Mouse (Mus musculus) adipocyte (in vitro differentiated cells): ENCODE measurements around the gene Bglap3.
A peak's percentile ranks its signal among the peaks of the same experiment; 100 is the strongest.
"Not testable (repeated sequence)": the region's sequence is repeated elsewhere in the genome, so short reads cannot be mapped to it uniquely, and the experiment has no call there.

ENCODE experiments used
- DNase-seq: peaks from one replicate; pipeline ENCODE4 v3.0.0-alpha.2; 2016; ENCODE audit warnings: low spot score

The Bglap3 gene

DNA sequence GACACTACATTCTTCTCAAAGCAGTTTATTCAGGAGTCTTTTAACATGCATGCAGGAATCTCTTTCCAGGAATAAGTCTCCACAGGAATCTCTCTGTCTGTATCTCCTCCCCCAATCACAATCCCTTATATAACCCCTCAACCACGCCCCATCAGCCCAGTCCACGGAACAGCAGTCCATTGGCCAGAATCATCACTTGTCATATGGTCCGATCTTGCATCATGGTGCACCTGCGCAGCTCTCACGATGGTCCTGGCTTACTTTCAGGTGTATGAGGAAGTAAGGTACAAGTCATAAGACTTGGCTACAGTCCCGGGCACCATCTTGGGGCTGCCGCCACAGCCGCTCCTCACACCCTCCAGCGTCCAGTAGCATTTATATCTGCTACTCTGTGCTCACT, at the start of gene Bglap3:
Gene Bglap3, minus strand, starts transcription at position 101 of the 400 bp plus-strand sequence.
- DNase-seq = not testable (repeated sequence)

DNA sequence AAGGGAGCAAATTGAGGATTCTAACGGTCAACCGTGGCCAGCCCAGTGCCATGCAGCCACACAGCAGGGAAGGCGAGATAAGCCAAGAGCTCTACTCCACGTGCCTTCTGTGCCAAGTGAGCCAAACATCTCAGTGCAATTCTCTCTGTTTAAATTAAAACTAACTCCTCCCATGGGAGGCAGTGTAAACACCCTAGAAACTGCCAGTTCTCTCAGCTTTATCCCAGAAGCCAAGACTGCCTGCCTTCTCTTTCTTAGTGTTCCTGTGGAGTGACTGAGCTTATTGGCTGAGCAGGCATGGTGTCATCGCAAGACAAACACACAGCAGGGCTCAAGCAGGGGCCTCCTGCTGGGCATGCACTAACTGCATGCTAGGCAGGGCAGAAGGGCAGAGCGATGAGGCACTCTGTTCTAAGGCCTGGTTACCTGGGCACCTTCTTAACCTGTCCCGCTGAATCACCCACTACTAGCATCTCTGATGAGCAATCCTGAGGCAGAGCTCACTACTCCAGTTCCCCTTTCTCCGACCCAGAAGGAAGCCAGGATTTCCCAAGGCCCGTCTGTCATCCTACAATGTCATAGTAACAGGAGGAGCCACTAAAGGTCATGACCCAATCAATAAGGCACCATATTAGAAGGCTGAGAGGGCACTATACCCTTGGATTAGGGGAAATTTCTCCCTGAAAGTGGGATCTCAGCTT, 49.6 kb upstream of the Bglap3 start:
- DNase-seq = peak; percentile 96

- no peak for DNase-seq
Measured at GRCm38 (mm10) chr3:88420771-88421170, 48.2 kb upstream of the Bglap3 start.

DNA sequence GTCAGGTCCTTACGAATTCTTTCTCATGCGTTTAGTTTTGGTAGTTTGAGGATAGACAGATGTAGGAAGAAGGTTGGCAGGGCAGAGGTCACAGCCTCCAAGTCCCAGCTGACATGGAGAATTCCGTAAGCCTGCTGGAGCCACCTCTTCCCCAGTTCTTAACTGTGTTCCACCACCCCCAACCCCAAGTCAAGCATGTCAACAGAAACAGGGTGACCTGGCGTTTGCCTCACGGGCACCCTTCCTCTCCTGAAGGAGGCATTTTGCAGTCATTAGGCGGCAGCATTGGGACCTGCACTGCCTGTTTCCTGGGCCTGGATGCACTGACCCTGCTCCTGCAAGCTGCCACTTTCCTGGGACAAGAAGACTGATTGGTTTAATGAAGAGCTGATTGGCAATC, 45.5 kb upstream of the Bglap3 start:
- DNase-seq = peak; percentile 89

DNA sequence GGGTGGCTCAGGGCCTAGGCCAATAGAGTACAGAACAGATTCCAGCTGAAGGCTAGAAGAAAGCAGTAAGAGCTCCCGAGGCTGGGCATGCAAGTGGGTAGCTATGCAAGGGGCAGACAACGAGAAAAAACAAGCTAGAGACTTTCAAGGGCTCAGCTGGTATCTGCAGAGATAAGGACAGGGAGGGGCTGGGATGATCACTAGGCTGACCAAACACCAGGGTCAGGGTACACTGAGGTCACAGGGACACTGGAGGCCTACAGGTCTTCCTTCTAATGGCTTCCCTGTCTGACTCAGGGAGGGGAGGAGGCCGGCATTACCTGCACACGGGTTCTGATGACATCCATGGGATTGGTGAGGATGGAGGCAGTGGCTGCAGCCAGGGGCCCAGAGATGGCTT, 43.1 kb upstream of the Bglap3 start:
- no peak for DNase-seq

- no peak for DNase-seq
Measured at GRCm38 (mm10) chr3:88412636-88413035, 40.1 kb upstream of the Bglap3 start.

DNA sequence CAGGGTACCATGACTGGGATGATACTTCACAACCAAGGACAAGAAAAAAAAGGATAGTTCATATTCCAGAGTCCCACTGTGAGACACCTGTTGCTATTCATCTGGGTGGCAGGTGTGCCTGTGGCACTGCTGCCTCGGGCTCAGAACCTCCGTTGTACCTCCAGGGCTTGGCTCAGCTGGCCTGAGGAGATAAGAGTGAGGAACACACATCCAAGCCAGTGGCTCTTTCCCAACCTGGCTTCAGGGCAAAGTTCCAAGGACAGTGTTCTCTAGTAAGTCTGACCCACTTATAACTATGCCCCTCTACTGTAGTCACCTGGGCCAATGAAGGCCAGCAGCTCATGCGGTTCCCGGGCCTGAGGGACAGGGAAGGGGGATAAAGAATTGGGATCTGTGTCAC, 39.1 kb upstream of the Bglap3 start:
- DNase-seq = no peak

DNA sequence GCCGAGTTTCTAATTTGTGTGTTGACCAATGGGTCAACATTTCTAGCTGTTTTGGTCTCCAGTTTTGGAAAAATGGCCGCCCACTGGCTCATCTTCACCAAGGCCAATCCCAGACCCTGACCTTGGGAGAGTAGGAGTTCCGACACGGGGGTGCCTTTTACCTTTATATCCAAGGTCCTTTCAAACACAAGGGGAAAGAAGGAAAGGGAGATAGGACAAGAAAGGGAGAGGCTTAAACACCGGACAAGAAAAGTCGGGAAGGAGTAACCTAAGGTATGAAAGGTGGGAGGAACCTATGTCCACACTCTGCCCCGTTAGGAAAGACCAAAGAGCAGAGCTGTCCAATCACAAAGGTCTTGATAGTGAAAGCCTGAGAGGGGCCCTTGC, 38.1 kb upstream of the Bglap3 start:
- no peak for DNase-seq

- DNase-seq = peak; percentile 90
Measured at GRCm38 (mm10) chr3:88409741-88410644, 37.5 kb upstream of the Bglap3 start, which contains the start of gene Pmf1. TSS of gene Pmf1 (minus strand) at chr3:88410331.

GRCm38 (mm10) chr3:88408953-88409352, 36.4 kb upstream of the Bglap3 start:
- DNase-seq = peak; percentile 60

DNA sequence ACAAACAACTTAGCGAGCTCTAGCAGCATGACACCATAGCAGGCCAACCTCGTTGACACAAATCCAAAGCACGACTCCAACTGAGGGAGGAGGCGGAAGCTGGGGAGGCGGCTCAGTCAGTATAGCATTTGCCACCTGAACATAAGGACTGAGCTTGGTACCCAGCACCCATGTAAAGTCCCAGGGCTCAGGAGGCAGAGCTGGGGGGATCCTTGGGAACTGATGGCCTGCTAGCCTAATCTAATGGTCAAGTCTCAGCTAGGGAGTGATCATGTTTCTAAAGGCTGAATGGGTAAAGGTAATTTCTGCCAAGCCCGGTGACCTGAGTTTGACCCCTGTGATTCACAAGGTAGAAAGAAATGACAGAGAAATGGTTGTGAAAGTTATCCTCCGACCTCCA, 35.0 kb upstream of the Bglap3 start:
- peak; percentile 8 for DNase-seq

DNA sequence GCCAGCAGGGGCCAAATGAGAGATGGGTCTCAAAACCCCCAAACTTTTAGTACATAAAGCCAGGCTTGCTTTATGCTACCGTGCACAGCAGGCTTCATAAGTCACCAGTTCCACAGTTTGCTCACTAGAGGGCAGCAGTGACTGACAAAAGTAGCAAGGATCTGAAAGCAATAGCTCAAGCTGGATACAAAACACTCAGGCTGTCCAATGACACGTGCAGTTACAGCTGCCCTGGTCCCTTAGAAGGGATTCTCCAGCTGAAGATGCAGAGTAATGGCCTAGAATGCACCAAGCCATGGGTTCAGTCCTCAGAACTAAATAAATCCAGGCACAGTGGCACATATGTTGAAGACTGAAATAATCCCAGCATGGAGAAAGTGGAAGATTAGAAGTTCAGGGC, 34.5 kb upstream of the Bglap3 start:
- DNase-seq = peak; percentile 92

GRCm38 (mm10) chr3:88403522-88404230, 31.1 kb upstream of the Bglap3 start:
- DNase-seq = no peak

DNA sequence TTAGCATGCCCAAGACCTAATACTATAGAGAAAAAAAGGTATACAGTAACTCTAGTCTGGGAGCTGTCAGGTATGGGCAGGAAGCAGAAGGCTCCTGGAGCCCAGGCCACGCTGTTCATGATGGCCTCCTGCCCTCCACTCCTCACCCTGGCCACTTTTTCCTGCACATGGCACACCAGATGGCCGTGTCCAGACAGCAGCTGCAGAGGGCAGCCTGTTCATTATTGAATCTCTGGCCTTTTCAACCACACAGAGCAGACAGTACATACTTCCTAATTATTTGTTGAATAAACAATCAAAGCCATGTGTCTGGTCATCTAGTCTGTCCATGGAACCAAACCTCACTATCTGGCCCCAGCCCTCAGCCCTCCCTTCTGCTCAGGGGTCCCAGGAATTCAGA, 26.1 kb upstream of the Bglap3 start:
- no peak for DNase-seq

- no peak for DNase-seq
Measured at GRCm38 (mm10) chr3:88395742-88396141, 23.2 kb upstream of the Bglap3 start.

DNA sequence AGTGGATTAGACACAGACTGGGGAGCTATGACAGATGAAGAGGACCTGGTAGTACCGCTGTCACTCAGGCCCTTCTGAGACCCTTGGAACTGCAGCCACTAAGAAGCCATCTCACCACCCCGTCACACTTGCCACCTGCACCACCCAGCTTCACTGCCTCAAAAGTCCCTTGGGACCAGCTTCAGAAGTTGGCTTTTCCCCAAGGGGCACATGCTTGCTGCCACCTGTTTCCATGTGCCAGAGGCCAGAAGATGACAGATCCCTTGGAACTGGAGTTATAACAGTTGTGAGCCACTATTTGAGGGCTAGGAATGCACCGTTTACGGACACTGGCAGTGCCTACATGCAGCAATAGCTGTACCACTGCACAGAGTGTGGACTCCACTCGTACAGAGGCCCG, 22.7 kb upstream of the Bglap3 start:
- DNase-seq = no peak

DNA sequence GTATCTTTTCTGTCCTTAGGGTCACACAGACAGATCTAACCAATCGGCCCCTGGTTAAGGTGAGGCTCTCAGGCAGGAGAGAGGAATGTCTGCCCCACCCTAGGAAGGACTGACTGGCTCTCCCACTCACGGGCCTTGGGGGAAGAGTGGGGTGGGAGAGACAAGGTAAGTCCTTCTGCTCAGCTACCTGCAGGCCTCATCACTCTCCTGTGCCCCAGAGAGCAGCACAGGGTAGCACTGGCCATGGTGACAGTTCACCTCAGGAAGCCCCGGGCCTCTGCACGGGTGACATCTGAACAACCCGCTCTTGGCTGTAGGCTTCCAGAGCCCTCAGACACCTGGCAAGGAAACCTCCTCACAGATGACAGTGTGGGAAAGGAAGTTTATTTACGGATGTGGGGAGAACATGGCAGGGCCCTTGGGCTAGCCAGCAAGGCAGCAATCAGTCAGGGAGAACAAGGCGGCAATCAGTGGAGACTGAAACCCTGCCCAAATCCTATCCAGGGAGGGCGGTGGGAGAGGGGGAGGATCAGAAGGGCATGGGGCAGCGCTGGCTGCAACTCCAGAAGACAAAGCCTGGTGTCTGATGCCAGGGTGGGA, 21.3 kb upstream of the Bglap3 start:
- DNase-seq = no peak

- no peak for DNase-seq
Measured at GRCm38 (mm10) chr3:88384364-88384763, 11.8 kb upstream of the Bglap3 start, which contains the start of gene Bglap. TSS of gene Bglap (minus strand) at chr3:88384464.

DNA sequence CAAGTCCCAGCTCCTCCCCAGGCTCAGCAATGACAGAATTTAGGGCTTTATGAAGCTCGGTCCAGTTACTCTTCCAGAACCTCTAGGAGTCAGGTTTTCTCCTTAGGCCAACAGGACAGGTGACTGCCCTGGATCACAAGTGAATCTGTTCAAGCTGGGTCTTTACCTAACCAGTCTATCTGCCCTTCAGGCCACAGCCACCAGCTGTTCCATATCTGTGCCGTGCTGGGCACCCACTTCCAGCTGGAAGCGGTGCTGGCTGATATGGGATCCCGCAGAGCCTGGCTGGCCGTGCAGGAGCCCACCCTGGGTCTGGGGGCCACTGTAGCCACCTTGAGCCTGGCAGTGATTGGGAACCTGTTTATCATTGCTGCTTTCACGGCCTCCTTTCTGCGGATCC, 9.8 kb upstream of the Bglap3 start:
- DNase-seq = not testable (repeated sequence)

GRCm38 (mm10) chr3:88381389-88382315, 9.1 kb upstream of the Bglap3 start:
- not testable (repeated sequence) for DNase-seq

GRCm38 (mm10) chr3:88378599-88378998, 6.1 kb upstream of the Bglap3 start, which contains the start of gene Bglap2:
TSS of gene Bglap2 (minus strand) at chr3:88378699.
- not testable (repeated sequence) for DNase-seq
